Mouse (Mus musculus): ENCODE results near the gene Gpr142. TPM values are rescaled to one million over a fixed set of nuclear protein-coding genes. Genes with fewer than 3 reads are reported as not detected.

Gpr142 gene
- polyA plus RNA-seq, 1 experiment = not detected

DNA sequence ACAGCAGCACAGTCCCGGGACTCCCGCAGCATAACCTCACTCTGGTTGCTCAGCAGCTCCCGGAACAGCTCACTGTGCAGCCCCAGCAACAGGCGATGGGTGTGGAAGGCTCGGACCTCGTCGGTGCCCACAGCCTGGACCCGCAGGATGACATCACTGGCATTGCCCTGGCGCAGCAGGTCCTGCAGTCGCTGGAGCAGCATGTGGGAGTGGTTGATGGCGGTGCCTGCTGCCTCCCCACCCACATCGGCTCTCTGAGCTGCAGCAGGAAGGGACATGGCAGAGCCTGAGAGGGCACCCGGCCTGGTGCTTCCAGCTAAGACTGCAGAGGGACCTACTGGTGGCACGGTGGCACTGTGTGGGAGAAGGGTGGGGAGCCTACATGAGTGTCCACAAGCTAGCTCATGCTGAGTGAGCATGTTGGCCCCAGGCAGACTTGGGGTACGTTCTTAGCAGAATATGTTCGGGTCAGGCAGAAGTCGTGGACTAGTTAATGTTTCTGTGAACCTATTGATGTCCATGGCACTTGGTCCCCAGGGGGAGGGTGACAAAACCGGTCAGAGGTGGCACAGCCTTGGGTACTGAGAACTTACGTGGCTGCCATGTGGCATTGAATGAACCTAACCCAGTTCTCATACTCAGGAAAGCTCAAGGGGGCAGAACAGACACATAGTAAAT lies 4.7 kb upstream of the Gpr142 start:
- no peak overlapping the region for H3K4me3 ChIP-seq (ENCODE audit: insufficient read depth, low read depth, low read length)
- no peaks in the 10 kb centered on the region for H3K4me1 ChIP-seq (ENCODE audit: control insufficient read depth, insufficient read depth, insufficient read length, low read length)
- H3K27ac ChIP-seq (replicated peaks; ENCODE audit: low read depth, low read length) = no peak overlapping the region

DNA sequence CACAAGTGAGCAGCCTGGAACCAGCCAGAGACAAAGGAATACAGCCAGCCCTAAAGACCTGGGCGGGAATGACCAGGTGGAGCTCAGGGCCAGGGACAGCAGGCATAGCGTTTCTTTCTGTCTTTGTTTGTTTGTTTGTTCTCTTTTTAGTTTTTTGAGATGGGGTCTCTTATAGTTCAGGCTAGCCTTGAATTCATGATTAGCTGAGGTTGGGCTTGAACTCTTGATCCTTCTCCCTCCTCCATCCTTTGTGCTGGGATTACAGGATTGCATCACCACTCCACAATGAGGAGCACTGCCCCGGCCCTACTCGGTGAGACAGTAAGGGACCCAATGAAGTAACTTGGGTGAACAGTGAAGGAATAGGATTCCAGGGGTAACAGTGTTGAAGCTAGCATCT lies 4.0 kb upstream of the Gpr142 start:
- no peaks in the 10 kb centered on the region for H3K4me1 ChIP-seq (ENCODE audit: control insufficient read depth, insufficient read depth, insufficient read length, low read length)
- no peak overlapping the region for H3K27ac ChIP-seq (replicated peaks; ENCODE audit: low read depth, low read length)
- H3K4me3 ChIP-seq (ENCODE audit: insufficient read depth, low read depth, low read length) = no peak overlapping the region

DNA sequence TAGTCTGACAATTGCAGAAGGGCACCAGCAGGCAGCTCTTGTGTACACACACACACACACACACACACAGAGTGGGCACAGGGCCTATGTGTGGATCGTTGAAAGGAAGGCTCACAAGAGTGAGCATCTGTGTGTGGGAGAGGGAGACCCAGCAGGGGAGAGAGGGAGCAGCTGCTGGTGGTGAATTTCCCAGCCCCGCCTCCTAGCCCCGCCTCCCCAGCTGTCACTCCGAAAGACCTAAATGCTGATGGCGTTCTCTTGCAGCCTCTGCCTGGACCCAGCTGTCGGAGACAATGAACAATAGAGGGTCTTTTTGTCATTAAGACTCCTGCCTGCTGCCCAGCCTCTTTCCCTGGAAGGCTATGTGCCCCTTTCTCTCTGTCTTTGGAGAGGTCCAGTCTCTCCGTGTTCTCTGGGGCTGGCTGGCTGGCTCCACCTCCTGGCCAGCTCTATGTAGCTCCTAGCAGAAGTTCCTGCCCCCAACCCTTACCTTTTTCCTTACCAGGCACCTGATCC lies 3.4 kb upstream of the Gpr142 start:
- no peak overlapping the region for H3K27ac ChIP-seq (replicated peaks; ENCODE audit: low read depth, low read length)
- peak overlapping the region; percentile 34; the same call in 1 of the 2 replicates for H3K4me3 ChIP-seq (ENCODE audit: insufficient read depth, low read depth, low read length)

DNA sequence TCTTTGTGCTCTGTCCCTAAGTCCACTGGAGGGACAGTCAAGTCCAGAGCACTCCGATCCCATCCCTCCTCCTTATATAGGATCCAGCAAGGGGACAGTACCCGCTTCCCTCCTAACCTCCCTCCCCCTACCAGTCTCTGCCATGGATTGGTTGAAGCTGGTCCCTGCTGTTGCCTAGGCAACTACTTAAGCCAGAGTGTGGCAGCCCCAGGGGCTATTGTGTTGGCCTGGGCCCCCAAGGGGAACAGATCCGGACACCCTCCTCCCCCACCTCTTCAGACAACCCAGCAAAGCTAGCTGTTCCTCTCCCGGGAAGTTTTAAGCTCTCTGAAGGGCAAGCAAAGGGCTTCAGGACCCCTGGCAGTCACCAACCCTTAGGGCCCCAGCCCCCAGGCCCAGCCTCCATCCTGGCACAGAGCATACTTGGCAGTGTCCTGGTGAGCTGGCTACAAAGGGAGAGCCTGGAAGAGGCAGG lies 2.8 kb upstream of the Gpr142 start, which contains the start of gene Btbd17:
TSS of gene Btbd17 (minus strand) at position 98 of the 475 bp plus-strand sequence.
- peak within 1 kb of the TSS; percentile 34; the same call in 1 of the 2 replicates for H3K4me3 ChIP-seq (ENCODE audit: insufficient read depth, low read depth, low read length)
- no peaks in the 10 kb centered on the region for H3K4me1 ChIP-seq (ENCODE audit: control insufficient read depth, insufficient read depth, insufficient read length, low read length)
- H3K27ac ChIP-seq (replicated peaks; ENCODE audit: low read depth, low read length) = no peak within 1 kb of the TSS

More for the DNA sequence above, 3.4 kb upstream of the Gpr142 start:
- no peaks in the 10 kb centered on the region for H3K4me1 ChIP-seq (ENCODE audit: control insufficient read depth, insufficient read depth, insufficient read length, low read length)

DNA sequence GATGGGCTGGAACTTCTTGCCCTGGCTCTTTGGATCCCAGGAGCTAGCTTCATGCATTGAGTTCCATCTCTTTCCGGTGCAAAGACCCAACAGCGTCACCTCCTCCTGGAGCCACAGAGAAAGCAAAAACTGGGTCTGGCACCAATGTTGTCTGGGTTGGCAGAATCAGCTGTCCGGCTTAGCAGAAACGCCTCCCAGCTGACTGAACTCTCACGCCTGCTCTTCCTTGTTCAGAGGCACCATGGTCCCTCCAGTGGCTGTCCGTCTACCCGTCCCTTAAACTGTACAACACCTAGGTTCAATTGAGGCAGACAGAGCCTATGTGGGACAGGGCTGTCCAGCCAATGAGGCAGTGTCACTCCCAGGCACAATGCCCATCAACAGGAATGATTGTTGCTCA lies 1.5 kb upstream of the Gpr142 start:
- H3K4me1 ChIP-seq (ENCODE audit: control insufficient read depth, insufficient read depth, insufficient read length, low read length) = no peaks in the 10 kb centered on the region
- no peak overlapping the region for H3K4me3 ChIP-seq (ENCODE audit: insufficient read depth, low read depth, low read length)

DNA sequence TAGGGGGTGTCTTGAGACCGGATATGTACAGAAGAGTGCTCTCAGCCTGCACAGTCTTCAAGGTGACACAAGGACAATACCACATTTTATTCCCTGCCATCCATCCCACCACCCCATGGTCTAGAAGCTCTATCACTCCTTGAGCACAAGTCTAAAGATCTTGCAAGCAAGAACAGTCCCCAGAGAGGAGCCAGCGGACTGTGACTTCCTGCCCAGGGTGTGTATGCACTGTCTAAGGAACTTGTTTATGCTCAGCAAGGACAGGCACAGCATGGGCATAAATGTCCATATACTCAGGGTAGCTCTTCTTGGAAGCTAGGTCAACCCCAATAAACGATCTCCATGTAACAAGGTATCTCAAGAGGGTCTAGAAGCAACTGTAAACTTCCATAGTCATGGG lies 743 bp upstream of the Gpr142 start:
- no peak overlapping the region for H3K27ac ChIP-seq (replicated peaks; ENCODE audit: low read depth, low read length)

More for the DNA sequence above, 1.5 kb upstream of the Gpr142 start:
- H3K27ac ChIP-seq (replicated peaks; ENCODE audit: low read depth, low read length) = no peak overlapping the region

DNA sequence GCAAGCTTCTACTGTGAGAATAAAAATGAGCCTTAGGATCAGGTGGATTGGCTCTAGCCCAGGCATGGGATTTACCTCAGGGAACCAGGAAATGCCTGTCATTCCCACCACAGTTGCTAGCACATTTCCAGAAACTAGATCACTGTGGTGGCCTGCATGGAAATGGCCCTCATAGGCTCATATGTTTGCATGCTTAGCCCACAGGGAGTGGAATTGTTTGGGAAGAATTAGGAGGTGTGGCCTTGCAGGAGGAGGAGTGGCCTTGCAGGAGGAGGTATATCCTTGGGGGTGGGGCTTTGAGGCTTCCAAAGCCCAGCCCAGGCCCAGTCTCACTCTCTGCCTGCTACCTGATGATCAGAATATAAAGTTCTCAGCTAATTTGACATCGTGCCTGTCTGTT lies 3.2 kb downstream of the Gpr142 start:
- H3K4me3 ChIP-seq (ENCODE audit: insufficient read depth, low read depth, low read length) = no peak overlapping the region
- H3K4me1 ChIP-seq (ENCODE audit: control insufficient read depth, insufficient read depth, insufficient read length, low read length) = no peaks in the 10 kb centered on the region

More for the DNA sequence above, 743 bp upstream of the Gpr142 start:
- Histone ChIP-seq H3K4me1 (ENCODE audit: control insufficient read depth, insufficient read depth, insufficient read length, low read length) (no peaks in the 10 kb centered on the region), H3K4me3 (ENCODE audit: insufficient read depth, low read depth, low read length) (no peak overlapping the region)

DNA sequence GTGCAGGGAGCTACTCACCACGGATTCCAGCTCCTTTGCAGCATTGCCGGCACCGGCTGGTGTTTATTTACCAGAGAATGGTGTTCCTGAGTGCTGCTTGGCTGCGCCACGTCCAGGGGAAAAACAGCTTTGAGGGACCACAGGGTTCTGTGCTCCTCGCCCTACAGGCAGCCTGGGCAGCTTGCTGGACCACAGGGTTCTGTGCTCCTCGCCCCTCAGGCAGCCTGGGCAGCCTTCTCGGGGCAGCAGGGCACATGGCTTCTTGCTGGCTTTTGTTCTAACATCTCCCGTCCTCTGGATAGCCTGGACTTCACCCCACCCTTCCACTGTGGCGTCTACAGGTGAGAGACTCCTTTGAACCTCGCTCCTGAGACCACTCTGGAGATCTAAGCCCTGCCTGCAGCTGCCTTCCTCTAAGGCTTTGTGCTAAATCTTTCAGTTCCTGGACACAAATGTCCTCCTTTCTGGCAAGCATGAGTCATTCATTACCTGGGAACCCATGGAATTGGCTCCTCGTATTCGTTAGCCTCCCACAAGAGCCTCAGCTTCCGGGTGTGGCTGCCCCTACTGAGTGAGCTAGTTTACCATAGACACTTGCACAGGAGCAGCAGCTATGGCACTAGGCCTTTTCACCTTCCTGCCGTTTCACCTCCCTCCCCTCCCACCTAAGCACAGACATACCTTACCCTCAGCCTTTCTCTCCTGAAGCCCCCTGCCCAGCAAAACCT lies 4.0 kb downstream of the Gpr142 start:
- Histone ChIP-seq H3K4me3 (ENCODE audit: insufficient read depth, low read depth, low read length) (no peak overlapping the region), H3K4me1 (ENCODE audit: control insufficient read depth, insufficient read depth, insufficient read length, low read length) (no peaks in the 10 kb centered on the region)

More for the DNA sequence above, 3.2 kb downstream of the Gpr142 start:
- H3K27ac ChIP-seq (replicated peaks; ENCODE audit: low read depth, low read length) = no peak overlapping the region

DNA sequence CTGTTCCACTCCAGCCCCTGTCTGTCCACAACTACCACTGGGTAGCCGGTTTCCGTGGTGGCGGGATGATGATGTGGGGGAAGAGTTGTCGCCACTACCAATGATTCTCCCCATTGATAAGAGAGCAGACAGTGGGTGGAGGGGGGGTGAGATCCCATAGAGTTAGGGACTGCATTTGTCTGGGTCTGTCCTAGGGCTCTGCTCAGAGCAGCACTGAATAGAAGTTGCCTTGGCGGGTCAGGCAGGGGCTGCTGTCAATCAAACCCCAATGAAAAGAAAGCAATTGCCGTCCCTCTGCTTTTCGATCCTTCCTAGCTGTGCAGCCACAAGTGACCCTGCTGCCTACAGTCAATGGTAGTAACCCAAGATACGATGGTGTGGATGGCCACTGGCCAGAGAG lies 5.3 kb downstream of the Gpr142 start:
- Histone ChIP-seq H3K4me3 (ENCODE audit: insufficient read depth, low read depth, low read length) (no peak overlapping the region), H3K27ac (replicated peaks; ENCODE audit: low read depth, low read length) (no peak overlapping the region), H3K4me1 (ENCODE audit: control insufficient read depth, insufficient read depth, insufficient read length, low read length) (no peaks in the 10 kb centered on the region)

More for the DNA sequence above, 4.0 kb downstream of the Gpr142 start:
- H3K27ac ChIP-seq (replicated peaks; ENCODE audit: low read depth, low read length) = no peak overlapping the region

DNA sequence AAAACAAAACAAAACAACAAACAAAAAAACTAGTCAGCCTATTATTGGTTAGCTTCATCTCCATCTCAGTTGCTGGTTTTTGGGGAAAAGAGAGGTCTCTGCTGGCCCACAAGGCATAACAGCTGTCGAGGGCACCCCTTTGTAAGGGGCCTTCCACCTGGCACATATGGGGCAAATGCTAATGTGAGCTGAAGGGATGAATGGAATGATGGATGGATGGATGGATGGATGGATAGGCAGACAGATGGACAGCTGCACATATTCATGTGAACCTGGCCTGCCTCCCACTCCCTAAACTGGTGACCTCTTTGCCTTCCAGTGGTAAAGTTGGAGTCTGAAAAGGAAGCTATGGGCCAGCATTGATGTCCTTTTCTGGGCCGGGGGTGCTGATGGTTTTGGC lies 8.3 kb downstream of the Gpr142 start:
- Histone ChIP-seq H3K4me3 (ENCODE audit: insufficient read depth, low read depth, low read length) (no peak overlapping the region), H3K27ac (replicated peaks; ENCODE audit: low read depth, low read length) (no peak overlapping the region), H3K4me1 (ENCODE audit: control insufficient read depth, insufficient read depth, insufficient read length, low read length) (no peaks in the 10 kb centered on the region)

DNA sequence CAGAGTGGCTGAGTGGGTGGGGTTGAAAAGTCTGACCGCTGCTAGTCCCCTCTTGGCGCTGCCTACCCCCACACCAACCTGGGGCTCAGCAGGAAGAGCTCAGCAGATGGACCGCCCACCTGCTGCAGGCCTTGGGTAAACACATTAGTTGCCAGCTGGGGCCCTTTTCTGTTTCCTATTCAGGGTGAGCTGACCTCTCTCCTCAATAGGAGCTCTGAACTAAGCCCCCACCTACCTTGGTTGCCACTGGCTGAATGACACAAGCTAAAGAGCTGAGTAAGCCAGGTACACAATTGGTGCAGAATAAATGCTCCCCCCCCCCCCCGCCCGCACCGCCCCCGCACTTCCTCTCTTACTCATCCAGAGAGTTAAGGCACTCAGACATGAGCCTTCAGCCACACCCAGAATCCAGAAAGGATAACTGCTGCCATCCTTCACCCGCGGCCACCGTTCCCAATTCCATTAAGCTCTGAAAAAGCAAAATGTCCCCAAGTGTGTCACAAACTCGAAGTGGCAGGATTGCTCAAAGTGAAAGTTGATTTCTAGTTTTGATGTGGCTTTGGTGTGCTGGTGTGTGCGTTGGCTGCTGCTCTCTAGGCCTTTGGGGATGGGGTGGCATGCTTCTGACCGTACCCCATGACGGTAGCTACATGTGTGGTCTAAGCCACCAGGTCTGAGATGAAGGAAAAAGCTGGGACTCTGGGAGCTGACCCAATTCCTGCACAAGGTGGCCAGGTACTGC lies 9.1 kb downstream of the Gpr142 start:
- H3K27ac ChIP-seq (replicated peaks; ENCODE audit: low read depth, low read length) = no peak overlapping the region
- no peak overlapping the region for H3K4me3 ChIP-seq (ENCODE audit: insufficient read depth, low read depth, low read length)
- no peaks in the 10 kb centered on the region for H3K4me1 ChIP-seq (ENCODE audit: control insufficient read depth, insufficient read depth, insufficient read length, low read length)

DNA sequence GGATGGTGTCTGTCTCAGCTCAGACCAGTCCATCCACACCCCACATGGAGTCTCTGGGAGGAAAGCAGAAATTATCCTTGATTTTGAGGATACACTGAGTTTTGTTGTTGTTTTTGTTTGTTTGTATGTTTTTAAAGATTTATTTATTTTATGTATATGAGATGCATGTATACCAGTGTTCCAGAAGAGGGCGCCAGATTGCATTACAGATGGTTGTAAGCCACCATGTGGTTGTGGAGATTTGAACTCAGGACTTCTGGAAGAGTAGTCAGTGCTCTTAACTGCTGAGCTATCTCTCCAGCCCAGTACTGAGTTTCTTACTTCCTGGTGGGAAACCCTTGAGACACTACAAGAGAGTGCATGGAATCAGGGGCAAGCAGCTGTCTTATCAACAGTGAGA lies 10.6 kb downstream of the Gpr142 start:
- no peak overlapping the region for H3K4me3 ChIP-seq (ENCODE audit: insufficient read depth, low read depth, low read length)
- H3K27ac ChIP-seq (replicated peaks; ENCODE audit: low read depth, low read length) = no peak overlapping the region
- H3K4me1 ChIP-seq (ENCODE audit: control insufficient read depth, insufficient read depth, insufficient read length, low read length) = no peaks in the 10 kb centered on the region

DNA sequence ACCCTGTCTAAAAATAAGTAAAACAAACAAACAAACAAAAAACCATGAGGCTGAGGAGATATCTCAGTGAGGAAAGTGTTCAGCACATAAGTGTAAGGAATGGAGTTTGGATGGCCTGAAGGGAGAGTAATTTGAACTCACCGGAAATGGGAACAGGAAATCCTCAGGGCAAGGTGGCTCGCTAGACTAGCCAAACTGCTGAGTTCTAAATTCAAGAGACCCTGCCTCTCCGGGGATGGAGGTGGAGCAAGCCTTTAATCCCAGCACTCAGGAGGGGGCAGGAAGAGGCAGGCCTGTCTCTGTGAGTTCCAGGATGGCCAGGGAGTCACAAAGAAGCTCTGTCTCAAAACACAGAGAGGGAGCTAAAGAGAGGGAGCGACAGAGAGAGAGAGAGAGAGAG lies 11.6 kb downstream of the Gpr142 start:
- Histone ChIP-seq H3K27ac (replicated peaks; ENCODE audit: low read depth, low read length) (no peak overlapping the region), H3K4me3 (ENCODE audit: insufficient read depth, low read depth, low read length) (no peak overlapping the region), H3K4me1 (ENCODE audit: control insufficient read depth, insufficient read depth, insufficient read length, low read length) (no peaks in the 10 kb centered on the region)

DNA sequence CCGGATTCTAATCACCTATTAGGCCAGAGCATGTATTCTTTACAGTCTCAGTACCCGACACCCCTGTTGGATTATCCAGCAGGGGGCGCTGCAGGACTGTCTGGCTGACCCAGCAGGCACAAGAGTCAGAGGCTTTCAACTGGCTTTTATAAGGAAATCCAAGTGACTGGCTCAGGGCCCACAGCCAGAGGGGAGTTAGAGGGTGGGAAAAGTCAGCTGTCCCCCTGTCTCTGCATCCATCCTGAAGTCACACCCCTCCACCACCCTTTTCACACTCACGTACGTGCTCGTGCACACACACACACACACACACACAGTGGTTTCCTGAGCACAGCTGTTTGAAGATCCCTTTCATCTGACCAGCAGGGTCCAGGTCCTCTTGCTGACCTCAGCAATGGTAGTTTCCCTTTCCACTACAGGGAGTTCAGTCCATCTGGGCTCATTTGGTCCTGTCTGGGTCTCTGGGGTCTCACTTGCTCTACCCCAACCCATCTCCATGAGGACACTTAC lies 14.1 kb downstream of the Gpr142 start:
- no peak overlapping the region for H3K4me3 ChIP-seq (ENCODE audit: insufficient read depth, low read depth, low read length)
- no peaks in the 10 kb centered on the region for H3K4me1 ChIP-seq (ENCODE audit: control insufficient read depth, insufficient read depth, insufficient read length, low read length)
- no peak overlapping the region for H3K27ac ChIP-seq (replicated peaks; ENCODE audit: low read depth, low read length)
